Mouse (Mus musculus) ovary, adult 18-20 months (tissue): ENCODE measurements around the gene Olfr1395.
"Not testable (repeated sequence)": the region's sequence is repeated elsewhere in the genome, so short reads cannot be mapped to it uniquely, and the experiment has no call there.

ENCODE experiments used
- DNase-seq: peaks from one replicate; pipeline ENCODE4 v3.0.0; 2022; ENCODE audit warnings: low spot score, mixed read lengths

The Olfr1395 gene

GRCm38 (mm10) chr11:49175345-49175744 lies 33.3 kb downstream of the Olfr1395 start:
- no peak for DNase-seq

GRCm38 (mm10) chr11:49176047-49176779 lies 34.1 kb downstream of the Olfr1395 start:
- not testable (repeated sequence) for DNase-seq

- DNase-seq, result no peak
Observed at GRCm38 (mm10) chr11:49183172-49183571, 41.1 kb downstream of the Olfr1395 start.

GRCm38 (mm10) chr11:49186452-49186851 lies 44.4 kb downstream of the Olfr1395 start:
- no peak for DNase-seq

- no peak for DNase-seq
Observed at GRCm38 (mm10) chr11:49186955-49187488, 44.9 kb downstream of the Olfr1395 start, which contains the start of gene Btnl9. TSS of gene Btnl9 (minus strand) at chr11:49187159.

GRCm38 (mm10) chr11:49187701-49188100 lies 45.6 kb downstream of the Olfr1395 start:
- DNase-seq, result no peak

GRCm38 (mm10) chr11:49189737-49190136 lies 47.7 kb downstream of the Olfr1395 start:
- DNase-seq, result no peak

- DNase-seq, result no peak
Observed at GRCm38 (mm10) chr11:49191083-49191482, 49.0 kb downstream of the Olfr1395 start.

GRCm38 (mm10) chr11:49194771-49195170 lies 52.7 kb downstream of the Olfr1395 start:
- not testable (repeated sequence) for DNase-seq

- no peak for DNase-seq
Observed at GRCm38 (mm10) chr11:49195819-49196322, 53.8 kb downstream of the Olfr1395 start.
